Mouse (Mus musculus): ENCODE measurements around the gene Gm27179. TPM values are rescaled to one million over a fixed set of nuclear protein-coding genes. Genes with fewer than 3 reads are reported as not detected.

Gene Gm27179
- polyA plus RNA-seq, 1 experiment from 2014 or later, result not detected

Other genes starting within 250 kb of the Gm27179 start
- gene Synb, start 218.2 kb downstream of the Gm27179 start, polyA plus RNA-seq (2014; fragmentation: Nextera tagmentation; extraction: Ambion mirVana), result not detected in 2 replicates
- not detected in 2 replicates for gene Gm16867, start 9.2 kb downstream of the Gm27179 start, polyA plus RNA-seq (2014; fragmentation: Nextera tagmentation; extraction: Ambion mirVana)
- 8.7 and 9.6 TPM in 2 replicates for gene Entpd4b, start 42.9 kb upstream of the Gm27179 start, polyA plus RNA-seq (2014; fragmentation: Nextera tagmentation; extraction: Ambion mirVana)